Mouse (Mus musculus) retina, postnatal 1 day (tissue): ENCODE data around the gene Mef2c.

Experiments used
- DNase-seq: peaks from one replicate; pipeline ENCODE4 v3.0.0-alpha.2; 2012

The Mef2c gene

GRCm38 (mm10) chr13:83714466-83715307, 210.9 kb downstream of the Mef2c start:
- peak; percentile 95 for DNase-seq

- DNase-seq: no peak
These were observed 211.5 kb downstream of the Mef2c start for GRCm38 (mm10) chr13:83715308-83715785.

- DNase-seq: peak; percentile 56
These were observed 212.3 kb downstream of the Mef2c start for GRCm38 (mm10) chr13:83715971-83716615.
